Mouse (Mus musculus) myocyte (in vitro differentiated cells): ENCODE measurements around the gene Rbms1. TPM values are rescaled to one million over a fixed set of nuclear protein-coding genes. Genes with fewer than 3 reads are reported as not detected.
A peak's percentile ranks its signal among the peaks of the same experiment; 100 is the strongest.

Experiments used
- H3K27me3 ChIP-seq: one replicate; pipeline ENCODE4 v1.6.1; 2011; ENCODE audit not compliant: control insufficient read depth, insufficient read depth, insufficient read length
- H3K36me3 ChIP-seq: one replicate; pipeline ENCODE4 v1.6.1; 2011; ENCODE audit not compliant: control insufficient read depth, insufficient read depth
- H3K4me2 ChIP-seq: one replicate; pipeline ENCODE4 v1.6.1; 2011; ENCODE audit warnings: low read depth, control low read depth
- H3K4me3 ChIP-seq: one replicate; pipeline ENCODE4 v1.5.1; 2011; ENCODE audit warnings: mild to moderate bottlenecking, control low read depth, moderate library complexity
- H3K79me2 ChIP-seq: one replicate; pipeline ENCODE4 v1.6.1; 2011; ENCODE audit not compliant: control insufficient read depth, insufficient read depth
- H3ac ChIP-seq: one replicate; pipeline ENCODE4 v1.6.1; 2011; ENCODE audit not compliant: control insufficient read depth, insufficient read length
- CEBPB ChIP-seq: IDR thresholded peaks from 2 replicates; pipeline ENCODE4 v1.6.1; 2011; ENCODE audit warnings: mild to moderate bottlenecking, moderate library complexity; ENCODE audit not compliant: poor library complexity, insufficient read depth, severe bottlenecking
- E2F4 ChIP-seq: IDR thresholded peaks from one replicate; pipeline ENCODE4 v1.6.1; 2011; ENCODE audit warnings: mild to moderate bottlenecking, control low read depth, moderate library complexity; ENCODE audit not compliant: insufficient read depth
- MAX ChIP-seq: IDR thresholded peaks from one replicate; pipeline ENCODE4 v1.6.1; 2011; ENCODE audit warnings: low read depth, mild to moderate bottlenecking, control low read depth
- MYOD1 ChIP-seq, 3 experiments: IDR thresholded peaks; one replicate each; pipeline ENCODE4 v1.6.1; 2011; ENCODE audit warnings: control low read depth in 2 of 3, low read depth in 2 of 3, mild to moderate bottlenecking in 2 of 3, moderate library complexity in 1 of 3; ENCODE audit not compliant: insufficient read length in 2 of 3, control insufficient read depth in 1 of 3
- MYOG ChIP-seq, 3 experiments: IDR thresholded peaks; one replicate each; pipeline ENCODE4 v1.6.1; 2011; ENCODE audit warnings: control low read depth in 2 of 3, low read depth in 2 of 3, mild to moderate bottlenecking in 2 of 3; ENCODE audit not compliant: insufficient read length in 2 of 3, control insufficient read depth in 1 of 3, insufficient read depth in 1 of 3
- POLR2A ChIP-seq: IDR thresholded peaks from one replicate; pipeline ENCODE4 v1.6.1; 2011; ENCODE audit warnings: low read depth, mild to moderate bottlenecking, control low read depth, moderate library complexity; ENCODE audit not compliant: insufficient read length
- POLR2AphosphoS2 ChIP-seq: IDR thresholded peaks from one replicate; pipeline ENCODE4 v1.6.1; 2011; ENCODE audit warnings: low read depth, control low read depth; ENCODE audit not compliant: insufficient read length
- REST ChIP-seq: IDR thresholded peaks from one replicate; pipeline ENCODE4 v1.6.1; 2011; ENCODE audit warnings: mild to moderate bottlenecking, control low read depth, moderate library complexity; ENCODE audit not compliant: insufficient read depth, insufficient read length
- SRF ChIP-seq: IDR thresholded peaks from one replicate; pipeline ENCODE4 v1.6.1; 2011; ENCODE audit warnings: low read depth; ENCODE audit not compliant: control insufficient read depth, insufficient read length
- TCF12 ChIP-seq: IDR thresholded peaks from one replicate; pipeline ENCODE4 v1.6.1; 2011; ENCODE audit warnings: mild to moderate bottlenecking, control low read depth; ENCODE audit not compliant: poor library complexity, insufficient read depth, severe bottlenecking
- TCF3 ChIP-seq: IDR thresholded peaks from one replicate; pipeline ENCODE4 v1.6.1; 2011; ENCODE audit warnings: low read depth, control low read depth; ENCODE audit not compliant: insufficient read length
- USF1 ChIP-seq: IDR thresholded peaks from one replicate; pipeline ENCODE4 v1.6.1; 2011; ENCODE audit warnings: low read depth, mild to moderate bottlenecking, control low read depth, moderate library complexity
- polyA plus RNA-seq: library from polyadenylated mRNA; unstranded; fragments of >200 nt; fragmentation: generic; extraction: Trizol; gene quantifications from one replicate; pipeline ENCODE4 v1.2.1, GENCODE M21; 2012; ENCODE audit warnings: missing spikeins

Rbms1 gene
- polyA plus RNA-seq, 1 experiment = 34.8 TPM

DNA sequence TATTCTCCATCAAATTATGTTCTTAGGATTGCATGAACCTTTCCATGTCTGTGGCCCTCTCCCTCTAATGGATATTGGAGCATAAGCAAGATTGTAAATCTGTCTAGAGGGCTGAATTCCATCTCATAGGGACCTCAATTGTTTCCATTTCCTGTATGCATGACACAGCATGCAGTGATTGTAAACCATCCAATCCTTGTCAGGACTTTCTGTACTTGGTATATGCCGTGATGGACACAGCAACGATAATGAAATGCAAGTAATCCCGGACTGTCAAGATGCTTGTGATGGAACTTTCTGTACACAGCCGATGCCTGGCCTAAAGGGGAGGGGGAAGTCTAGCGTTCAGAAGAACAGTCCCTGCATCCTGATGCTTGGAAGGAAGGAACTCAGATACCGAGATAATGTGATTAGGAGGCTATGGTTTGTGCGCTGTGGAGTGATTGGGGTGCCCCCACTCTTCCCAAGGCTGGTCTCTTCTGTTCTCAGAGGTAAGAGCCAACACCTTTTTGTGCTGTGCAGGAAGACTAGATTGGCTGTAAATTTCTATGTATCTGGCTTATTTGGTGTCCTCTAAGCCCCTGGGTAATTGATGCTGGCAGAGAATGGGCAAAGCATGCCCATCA, 9.3 kb upstream of the Rbms1 start:
- TF ChIP-seq CEBPB (no peak), POLR2A (no peak), TCF12 (no peak)
- Histone ChIP-seq H3K4me3 (no peak overlapping the region), H3K4me2 (no peak overlapping the region), H3ac (no peak overlapping the region), H3K27me3 (no peaks in the 10 kb centered on the region), H3K36me3 (no peaks in the 10 kb centered on the region), H3K79me2 (no peaks in the 10 kb centered on the region)

DNA sequence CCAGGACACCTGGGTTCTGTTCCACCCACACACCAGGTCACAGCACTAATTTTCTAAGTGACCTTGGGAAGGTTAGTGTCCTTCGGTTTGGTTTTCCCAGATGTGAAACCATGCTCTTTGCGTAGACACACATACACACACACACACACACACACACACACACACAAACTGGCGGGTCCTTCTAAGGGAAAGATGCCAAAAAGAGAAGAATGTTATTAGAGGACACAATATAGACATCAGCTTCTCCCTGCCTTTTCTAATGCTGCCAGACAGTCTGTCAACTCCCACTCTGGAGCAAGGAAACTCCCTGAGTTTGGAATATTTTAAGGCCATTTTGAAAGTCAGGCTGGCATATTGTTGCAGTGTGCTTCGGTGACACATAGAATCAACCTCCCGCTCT, 624 bp upstream of the Rbms1 start:
- peaks cover 34% of the 10 kb centered on the region for H3K79me2 ChIP-seq
- H3K4me3 ChIP-seq = peak overlapping the region; percentile 85
- H3K4me2 ChIP-seq = peak overlapping the region; percentile 91
- H3ac ChIP-seq = peak overlapping the region; percentile 85
- H3K36me3 ChIP-seq = peaks cover 2% of the 10 kb centered on the region
- TF ChIP-seq POLR2AphosphoS2 (no peak), REST (no peak), E2F4 (no peak), CEBPB (no peak), SRF (no peak), POLR2A (no peak), USF1 (no peak), MYOD1 (IDR thresholded peaks at IDR 0.05; ENCODE audit: control insufficient read depth in 1 of 3, insufficient read length in 2 of 3, low read depth in 2 of 3) (no peak)
- no peaks in the 10 kb centered on the region for H3K27me3 ChIP-seq

DNA sequence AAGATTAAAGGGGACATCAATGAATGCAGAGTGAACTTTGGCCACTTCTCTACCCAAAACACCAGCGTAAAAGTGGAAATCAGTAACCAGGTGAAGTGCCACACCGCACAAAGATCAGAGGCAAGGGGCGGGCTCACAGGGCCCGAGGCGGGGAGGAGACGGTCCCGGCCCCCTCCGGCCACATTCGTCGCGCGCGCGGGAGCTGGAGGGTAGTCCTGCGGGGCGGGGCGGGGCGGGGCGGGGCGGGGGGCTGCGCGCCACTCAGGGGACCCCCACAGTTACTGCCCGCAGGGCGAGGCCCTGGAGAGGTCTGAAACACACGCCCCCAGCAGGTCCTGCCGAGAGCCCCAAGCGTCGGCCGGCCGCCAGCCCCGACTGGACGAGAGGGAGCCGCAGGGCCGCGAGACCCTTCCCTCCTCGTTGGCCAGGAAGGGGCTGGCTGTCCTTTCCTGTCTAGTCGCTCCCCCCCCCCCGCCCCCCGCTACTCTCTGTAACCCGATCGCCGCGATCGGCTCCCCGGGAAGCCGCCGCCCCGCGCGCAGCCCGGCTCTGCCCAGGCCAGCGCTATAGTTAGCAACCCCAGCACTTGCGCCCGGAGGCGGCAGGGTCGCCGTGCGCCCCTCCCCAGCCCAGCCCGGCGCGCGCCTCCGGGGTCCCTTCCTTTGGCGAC, 856 bp downstream of the Rbms1 start:
- H3K4me3 ChIP-seq = peak overlapping the region; percentile 85
- no peaks in the 10 kb centered on the region for H3K27me3 ChIP-seq
- peak overlapping the region; percentile 85 for H3ac ChIP-seq
- H3K36me3 ChIP-seq = peaks cover 8% of the 10 kb centered on the region
- H3K79me2 ChIP-seq = peaks cover 47% of the 10 kb centered on the region
- TF ChIP-seq SRF (no peak), E2F4 (no peak), POLR2A (peak; percentile 45), MYOG (IDR thresholded peaks at IDR 0.05; ENCODE audit: control insufficient read depth in 1 of 3, insufficient read depth in 1 of 3, insufficient read length in 2 of 3, low read depth in 2 of 3) (peak in 1 of 3 experiments; percentile 30), MAX (no peak), TCF12 (no peak), CEBPB (no peak), POLR2AphosphoS2 (no peak), REST (no peak), TCF3 (no peak), MYOD1 (IDR thresholded peaks at IDR 0.05; ENCODE audit: control insufficient read depth in 1 of 3, insufficient read length in 2 of 3, low read depth in 2 of 3) (peak in 1 of 3 experiments; percentile 16), USF1 (no peak)
- H3K4me2 ChIP-seq = peak overlapping the region; percentile 91

DNA sequence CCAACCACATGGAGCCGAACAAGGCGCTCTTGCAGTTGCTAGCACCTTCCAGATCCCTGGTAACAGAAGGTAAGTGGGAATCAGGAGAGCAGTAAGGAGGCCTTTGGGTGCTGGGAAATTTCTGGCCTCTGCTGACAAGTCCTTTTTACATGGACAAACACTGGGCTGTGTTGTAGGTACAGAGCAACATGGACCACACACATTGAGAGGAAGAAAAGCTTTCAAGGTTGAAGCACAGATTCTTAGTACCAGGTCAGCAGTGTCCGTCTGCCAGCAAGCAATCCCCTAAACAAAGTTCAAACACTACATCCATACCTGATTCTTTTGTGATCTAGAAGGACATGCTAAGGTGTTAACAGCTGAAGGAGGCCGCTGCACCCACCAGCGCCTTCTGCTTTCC, 1.7 kb downstream of the Rbms1 start:
- Histone ChIP-seq H3K36me3 (peaks cover 13% of the 10 kb centered on the region), H3K27me3 (no peaks in the 10 kb centered on the region), H3K4me3 (peak overlapping the region; percentile 85), H3ac (no peak overlapping the region), H3K79me2 (peaks cover 55% of the 10 kb centered on the region), H3K4me2 (peak overlapping the region; percentile 76)
- no peak for TF ChIP-seq POLR2AphosphoS2
- TF ChIP-seq POLR2A = no peak
- TF ChIP-seq TCF12 = no peak
- TF ChIP-seq MAX = no peak
- TF ChIP-seq E2F4 = no peak
- no peak for TF ChIP-seq SRF
- TF ChIP-seq MYOG (IDR thresholded peaks at IDR 0.05; ENCODE audit: control insufficient read depth in 1 of 3, insufficient read depth in 1 of 3, insufficient read length in 2 of 3, low read depth in 2 of 3) = no peak
- no peak for TF ChIP-seq MYOD1 (IDR thresholded peaks at IDR 0.05; ENCODE audit: control insufficient read depth in 1 of 3, insufficient read length in 2 of 3, low read depth in 2 of 3)
- TF ChIP-seq CEBPB = no peak
- no peak for TF ChIP-seq TCF3
- no peak for TF ChIP-seq USF1
- no peak for TF ChIP-seq REST

DNA sequence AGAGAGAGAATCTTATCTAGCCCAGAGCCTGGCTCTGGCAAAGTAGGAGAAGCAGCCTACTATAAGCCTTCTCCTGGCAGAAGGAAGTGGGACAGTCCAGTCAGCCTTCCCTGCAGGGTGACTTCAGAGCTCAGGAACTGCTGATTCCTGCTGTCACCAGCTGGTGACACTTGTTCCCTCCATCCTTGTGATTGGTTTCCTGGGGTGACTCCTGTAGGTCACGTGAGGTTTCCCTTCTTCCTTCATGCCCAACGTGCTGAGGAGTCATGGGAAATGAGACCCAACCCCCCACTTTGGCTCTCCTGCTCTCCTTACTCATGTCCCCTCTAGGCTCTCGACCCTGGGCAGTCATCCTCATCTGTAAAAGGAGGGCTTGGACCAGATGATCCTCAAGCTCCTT, 14.8 kb downstream of the Rbms1 start:
- TF ChIP-seq MAX (no peak), POLR2AphosphoS2 (no peak), CEBPB (no peak)
- Histone ChIP-seq H3K4me3 (no peak overlapping the region), H3ac (no peak overlapping the region), H3K27me3 (no peaks in the 10 kb centered on the region), H3K79me2 (peaks cover 82% of the 10 kb centered on the region), H3K4me2 (no peak overlapping the region), H3K36me3 (peaks cover 4% of the 10 kb centered on the region)
